Mouse (Mus musculus) midbrain, embryonic 14.5 days (tissue): ENCODE results near the gene Itgb5. TPM values are rescaled to one million over a fixed set of nuclear protein-coding genes. Genes with fewer than 3 reads are reported as not detected.
A peak's percentile ranks its signal among the peaks of the same experiment; 100 is the strongest.

Source experiments
- ATAC-seq: fragments of 200-750 bp; cut with Nextera tagmentation; 2 replicates; pipeline ENCODE4 v1.8.0; 2017; ENCODE audit warnings: moderate number of reproducible peaks, moderate library complexity; ENCODE audit not compliant: low FRiP score, low TSS enrichment
- DNase-seq: peaks from one replicate; pipeline ENCODE4 v3.0.0-alpha.2; 2015
- H3K27ac ChIP-seq: fragments of 300-500 bp; sonication (generic); replicated peaks from 2 replicates; pipeline ENCODE4 v1.5.1; 2014; ENCODE audit warnings: mild to moderate bottlenecking, low read depth, low read length, moderate library complexity
- H3K27me3 ChIP-seq: fragments of 300-500 bp; sonication (generic); 2 replicates; pipeline ENCODE4 v1.6.1; 2014; ENCODE audit warnings: low read length, control low read depth, mixed read lengths; ENCODE audit not compliant: control insufficient read depth, insufficient read depth
- H3K36me3 ChIP-seq: fragments of 300-500 bp; sonication (generic); 2 replicates; pipeline ENCODE4 v1.6.1; 2014; ENCODE audit warnings: low read length, control low read depth; ENCODE audit not compliant: control insufficient read depth, insufficient read depth
- H3K4me1 ChIP-seq: fragments of 300-500 bp; sonication (generic); 2 replicates; pipeline ENCODE4 v1.6.1; 2014; ENCODE audit warnings: mild to moderate bottlenecking, antibody characterized with exemption, low read length, control low read depth; ENCODE audit not compliant: control insufficient read depth, insufficient read depth
- H3K4me2 ChIP-seq: fragments of 300-500 bp; sonication (generic); 2 replicates; pipeline ENCODE4 v1.6.1; 2014; ENCODE audit warnings: mild to moderate bottlenecking, low read length, moderate library complexity
- H3K4me3 ChIP-seq: fragments of 300-500 bp; sonication (generic); replicated peaks from 2 replicates; pipeline ENCODE4 v1.5.1; 2014; ENCODE audit warnings: low read depth, low read length
- H3K9ac ChIP-seq: fragments of 300-500 bp; sonication (generic); replicated peaks from 2 replicates; pipeline ENCODE4 v1.6.1; 2014; ENCODE audit warnings: mild to moderate bottlenecking, low read length, moderate library complexity
- H3K9me3 ChIP-seq: fragments of 300-500 bp; sonication (generic); 2 replicates; pipeline ENCODE4 v1.6.1; 2016; ENCODE audit warnings: low read length, control low read depth, mixed read lengths; ENCODE audit not compliant: control insufficient read depth
- WGBS: fragments of 180-500 bp; shearing (Covaris S2); extraction: QIAGEN DNeasy Blood & Tissue Kit; methylation state at CpG from one replicate; pipeline ENCODE4 v1.1.7; 2014; 5-methylcytosine and 5-hydroxymethylcytosine counted together
- polyA plus RNA-seq: library from polyadenylated mRNA; unstranded; fragments of >200 nt; fragmentation: Nextera tagmentation; extraction: Ambion mirVana; gene quantifications from 2 replicates; pipeline ENCODE4 v1.2.1, GENCODE M21; 2014

The Itgb5 gene
- polyA plus RNA-seq, 1 experiment from 2014 or later: 19.3 TPM

- Histone ChIP-seq H3K9ac (no peak overlapping the region), H3K4me3 (no peak overlapping the region), H3K9me3 (no peaks in the 10 kb centered on the region), H3K27ac (no peak overlapping the region), H3K4me2 (no peak overlapping the region), H3K4me1 (no peaks in the 10 kb centered on the region), H3K27me3 (no peaks in the 10 kb centered on the region), H3K36me3 (no peaks in the 10 kb centered on the region)
- DNase-seq (no peak), ATAC-seq (no peak)
- WGBS: 90% methylated on average over 6 of the region's 6 CpGs
These were observed 33.6 kb upstream of the Itgb5 start for GRCm38 (mm10) chr16:33795887-33796286.

GRCm38 (mm10) chr16:33796756-33797155 lies 32.7 kb upstream of the Itgb5 start:
- H3K4me3 ChIP-seq: no peak overlapping the region
- H3K27me3 ChIP-seq: no peaks in the 10 kb centered on the region
- no peaks in the 10 kb centered on the region for H3K4me1 ChIP-seq
- no peak overlapping the region for H3K9ac ChIP-seq
- no peaks in the 10 kb centered on the region for H3K9me3 ChIP-seq
- H3K27ac ChIP-seq: no peak overlapping the region
- DNase-seq (no peak), ATAC-seq (no peak)
- H3K4me2 ChIP-seq: no peak overlapping the region
- H3K36me3 ChIP-seq: no peaks in the 10 kb centered on the region
- WGBS: 87% methylated on average over 3 of the region's 3 CpGs

GRCm38 (mm10) chr16:33797860-33798259 lies 31.6 kb upstream of the Itgb5 start:
- no peak overlapping the region for H3K9ac ChIP-seq
- ATAC-seq: no peak
- H3K4me2 ChIP-seq: no peak overlapping the region
- H3K4me1 ChIP-seq: no peaks in the 10 kb centered on the region
- H3K9me3 ChIP-seq: no peaks in the 10 kb centered on the region
- H3K4me3 ChIP-seq: no peak overlapping the region
- H3K27ac ChIP-seq: no peak overlapping the region
- no peaks in the 10 kb centered on the region for H3K36me3 ChIP-seq
- H3K27me3 ChIP-seq: no peaks in the 10 kb centered on the region
- DNase-seq: peak; percentile 74
- WGBS: 50% methylated on average over 5 of the region's 5 CpGs

- H3K4me1 ChIP-seq: no peaks in the 10 kb centered on the region
- H3K27me3 ChIP-seq: no peaks in the 10 kb centered on the region
- H3K4me3 ChIP-seq: no peak overlapping the region
- whole genome bisulfite sequencing: 77% methylated on average over 3 of the region's 3 CpGs
- no peak overlapping the region for H3K27ac ChIP-seq
- H3K9ac ChIP-seq: no peak overlapping the region
- DNase-seq: peak; percentile 38
- no peaks in the 10 kb centered on the region for H3K9me3 ChIP-seq
- no peak for ATAC-seq
- H3K4me2 ChIP-seq: no peak overlapping the region
- H3K36me3 ChIP-seq: no peaks in the 10 kb centered on the region
These were observed 19.5 kb upstream of the Itgb5 start for GRCm38 (mm10) chr16:33810002-33810401.

GRCm38 (mm10) chr16:33818413-33819165 lies 10.9 kb upstream of the Itgb5 start:
- H3K9me3 ChIP-seq: no peaks in the 10 kb centered on the region
- no peaks in the 10 kb centered on the region for H3K36me3 ChIP-seq
- no peaks in the 10 kb centered on the region for H3K4me1 ChIP-seq
- no peaks in the 10 kb centered on the region for H3K27me3 ChIP-seq
- no peak overlapping the region for H3K27ac ChIP-seq
- 91% methylated on average over 7 of the region's 7 CpGs for WGBS
- H3K9ac ChIP-seq: no peak overlapping the region
- no peak overlapping the region for H3K4me3 ChIP-seq
- no peak for ATAC-seq
- no peak overlapping the region for H3K4me2 ChIP-seq
- DNase-seq: no peak

GRCm38 (mm10) chr16:33820269-33821178 lies 8.9 kb upstream of the Itgb5 start:
- Histone ChIP-seq H3K36me3 (no peaks in the 10 kb centered on the region), H3K4me2 (no peak overlapping the region), H3K9me3 (no peaks in the 10 kb centered on the region), H3K27me3 (no peaks in the 10 kb centered on the region), H3K9ac (no peak overlapping the region), H3K4me1 (no peaks in the 10 kb centered on the region), H3K4me3 (no peak overlapping the region), H3K27ac (no peak overlapping the region)
- WGBS: 22% methylated on average over 17 of the region's 17 CpGs
- DNase-seq (peak; percentile 96), ATAC-seq (no peak)

GRCm38 (mm10) chr16:33824603-33825002 lies 4.9 kb upstream of the Itgb5 start:
- no peak overlapping the region for H3K4me2 ChIP-seq
- 75% methylated on average over 6 of the region's 6 CpGs for WGBS
- H3K9me3 ChIP-seq: no peaks in the 10 kb centered on the region
- no peak overlapping the region for H3K4me3 ChIP-seq
- H3K27ac ChIP-seq: no peak overlapping the region
- H3K9ac ChIP-seq: no peak overlapping the region
- ATAC-seq (no peak), DNase-seq (no peak)
- peaks cover 12% of the 10 kb centered on the region for H3K27me3 ChIP-seq
- no peaks in the 10 kb centered on the region for H3K4me1 ChIP-seq
- H3K36me3 ChIP-seq: no peaks in the 10 kb centered on the region

- no peak overlapping the region for H3K4me2 ChIP-seq
- no peak overlapping the region for H3K4me3 ChIP-seq
- DNase-seq (no peak), ATAC-seq (no peak)
- peaks cover 27% of the 10 kb centered on the region for H3K27me3 ChIP-seq
- WGBS: 86% methylated on average over 7 of the region's 7 CpGs
- no peak overlapping the region for H3K9ac ChIP-seq
- no peaks in the 10 kb centered on the region for H3K36me3 ChIP-seq
- peaks cover 10% of the 10 kb centered on the region for H3K4me1 ChIP-seq
- no peak overlapping the region for H3K27ac ChIP-seq
- no peaks in the 10 kb centered on the region for H3K9me3 ChIP-seq
These were observed 969 bp upstream of the Itgb5 start for GRCm38 (mm10) chr16:33828496-33828895.
